Mouse (Mus musculus): ENCODE data around the gene Uba52. TPM values are rescaled to one million over a fixed set of nuclear protein-coding genes. Genes with fewer than 3 reads are reported as not detected.
A peak's percentile ranks its signal among the peaks of the same experiment; 100 is the strongest.

Uba52 gene
- polyA plus RNA-seq, 1 experiment from 2014 or later, result 1,091 TPM

- H3K27ac ChIP-seq (replicated peaks; ENCODE audit: low read depth, low read length), result no peak within 1 kb of the TSS; the same call in 1 of the 2 replicates
Measured at GRCm38 (mm10) chr8:70486941-70487520, 23.6 kb downstream of the Uba52 start, which contains the start of gene Tmem59l. Tmem59l (minus strand) TSS chr8:70487358.

DNA sequence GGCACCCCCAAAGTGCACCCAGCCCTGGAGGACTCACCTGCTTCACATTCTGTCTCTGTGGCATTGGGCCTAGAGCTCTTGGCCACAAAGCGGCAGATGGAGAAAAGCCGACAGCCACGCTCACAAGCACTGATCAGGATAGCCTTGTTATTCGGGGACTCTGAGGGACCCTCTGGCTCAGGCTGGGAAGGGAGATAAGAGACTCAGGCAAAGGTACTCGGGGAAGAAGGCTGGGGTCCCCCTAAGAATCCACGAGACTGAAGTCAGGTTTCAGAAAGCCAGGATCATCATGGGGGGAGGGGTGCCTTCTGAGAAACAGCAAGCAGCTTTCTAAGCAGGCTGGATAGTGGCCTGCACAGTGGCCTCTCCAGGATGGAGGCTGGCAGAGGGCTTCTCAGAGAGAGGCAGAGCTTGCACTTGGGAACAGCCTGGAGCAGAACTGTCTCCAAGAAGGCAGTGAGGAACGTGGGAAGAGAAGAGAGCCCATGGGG, 24.4 kb downstream of the Uba52 start:
- Histone ChIP-seq H3K27ac (replicated peaks; ENCODE audit: low read depth, low read length) (no peak overlapping the region), H3K4me2 (ENCODE audit: low read depth, low read length) (0 out of 2 replicates have a peak overlapping the region, but pooled peaks have one; percentile 55), H3K27me3 (replicated peaks; ENCODE audit: control insufficient read depth, insufficient read depth, low read length) (peaks cover 56% of the 10 kb centered on the region), H3K9me3 (ENCODE audit: control insufficient read depth, low read length) (no peaks in the 10 kb centered on the region), H3K4me3 (ENCODE audit: low read depth, low read length) (no peak overlapping the region), H3K36me3 (ENCODE audit: control insufficient read depth, insufficient read depth, low read length) (no peaks in the 10 kb centered on the region), H3K4me1 (ENCODE audit: control insufficient read depth, insufficient read depth, low read length) (peaks cover 37% of the 10 kb centered on the region), H3K9ac (ENCODE audit: low read depth, low read length) (0 out of 2 replicates have a peak overlapping the region, but pooled peaks have one; percentile 60)
- 44% methylated on average over 7 of the region's 7 CpGs for WGBS
- ATAC-seq (ENCODE audit: low read depth), result no peak
- no peak for DNase-seq (ENCODE audit: low spot score)

More at GRCm38 (mm10) chr8:70486941-70487520, 23.6 kb downstream of the Uba52 start, which contains the start of gene Tmem59l:
- H3K4me2 ChIP-seq (ENCODE audit: low read depth, low read length), result peak within 1 kb of the TSS; percentile 69
- H3K4me1 ChIP-seq (ENCODE audit: control insufficient read depth, insufficient read depth, low read length), result peaks cover 44% of the 10 kb centered on the region
- DNase-seq (ENCODE audit: low spot score) (no peak), ATAC-seq (ENCODE audit: low read depth) (no peak)
- H3K4me3 ChIP-seq (ENCODE audit: low read depth, low read length), result peak within 1 kb of the TSS; percentile 33
- 5% methylated on average over 31 of the region's 33 CpGs for WGBS
- H3K36me3 ChIP-seq (ENCODE audit: control insufficient read depth, insufficient read depth, low read length), result no peaks in the 10 kb centered on the region
- peaks cover 64% of the 10 kb centered on the region for H3K27me3 ChIP-seq (replicated peaks; ENCODE audit: control insufficient read depth, insufficient read depth, low read length)
- no peaks in the 10 kb centered on the region for H3K9me3 ChIP-seq (ENCODE audit: control insufficient read depth, low read length)
- H3K9ac ChIP-seq (ENCODE audit: low read depth, low read length), result peak within 1 kb of the TSS; percentile 60

DNA sequence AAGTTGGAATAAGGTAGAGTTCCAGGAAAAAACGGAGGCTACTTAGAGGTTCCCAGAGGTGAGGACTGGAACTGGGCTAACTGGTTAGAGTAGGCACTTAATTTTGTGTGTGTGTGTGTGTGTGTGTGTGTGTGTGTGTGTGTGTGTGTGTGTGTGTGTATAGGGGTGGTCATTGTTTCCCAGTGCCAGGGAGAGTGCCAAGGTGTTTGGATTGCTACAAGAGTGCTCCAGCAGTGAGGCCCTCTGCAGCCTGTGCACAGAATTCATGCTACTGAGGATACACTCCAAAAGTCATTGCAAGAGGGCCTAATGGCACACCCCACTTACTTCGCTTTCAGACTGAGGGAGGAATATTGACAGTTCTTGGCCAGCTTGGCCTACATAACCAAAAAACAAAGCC, 27.7 kb downstream of the Uba52 start:
- Histone ChIP-seq H3K27me3 (replicated peaks; ENCODE audit: control insufficient read depth, insufficient read depth, low read length) (peaks cover 23% of the 10 kb centered on the region), H3K9me3 (ENCODE audit: control insufficient read depth, low read length) (no peaks in the 10 kb centered on the region), H3K9ac (ENCODE audit: low read depth, low read length) (no peak overlapping the region), H3K4me1 (ENCODE audit: control insufficient read depth, insufficient read depth, low read length) (peaks cover 7% of the 10 kb centered on the region; the same call in 1 of the 2 replicates), H3K36me3 (ENCODE audit: control insufficient read depth, insufficient read depth, low read length) (no peaks in the 10 kb centered on the region), H3K4me3 (ENCODE audit: low read depth, low read length) (no peak overlapping the region), H3K4me2 (ENCODE audit: low read depth, low read length) (no peak overlapping the region), H3K27ac (replicated peaks; ENCODE audit: low read depth, low read length) (no peak overlapping the region)
- ATAC-seq (ENCODE audit: low read depth) (no peak), DNase-seq (ENCODE audit: low spot score) (no peak)
- 59% methylated on average over 2 of the region's 2 CpGs for WGBS

GRCm38 (mm10) chr8:70481908-70482307, 28.7 kb downstream of the Uba52 start:
- DNase-seq (ENCODE audit: low spot score) (no peak), ATAC-seq (ENCODE audit: low read depth) (no peak)
- no peak overlapping the region for H3K4me3 ChIP-seq (ENCODE audit: low read depth, low read length)
- H3K9me3 ChIP-seq (ENCODE audit: control insufficient read depth, low read length), result no peaks in the 10 kb centered on the region
- 77% methylated on average over 3 of the region's 3 CpGs for WGBS
- no peaks in the 10 kb centered on the region for H3K36me3 ChIP-seq (ENCODE audit: control insufficient read depth, insufficient read depth, low read length)
- H3K4me1 ChIP-seq (ENCODE audit: control insufficient read depth, insufficient read depth, low read length), result no peaks in the 10 kb centered on the region; the same call in 1 of the 2 replicates
- no peak overlapping the region for H3K9ac ChIP-seq (ENCODE audit: low read depth, low read length)
- H3K4me2 ChIP-seq (ENCODE audit: low read depth, low read length), result no peak overlapping the region
- no peak overlapping the region for H3K27ac ChIP-seq (replicated peaks; ENCODE audit: low read depth, low read length)
- peaks cover 16% of the 10 kb centered on the region; the same call in 1 of the 2 replicates for H3K27me3 ChIP-seq (replicated peaks; ENCODE audit: control insufficient read depth, insufficient read depth, low read length)

- 2% methylated on average over 20 of the region's 21 CpGs for WGBS
- Histone ChIP-seq H3K36me3 (ENCODE audit: control insufficient read depth, insufficient read depth, low read length) (0 out of 2 replicates have a peak, but pooled peaks cover 4% of the 10 kb centered on the region), H3K9me3 (ENCODE audit: control insufficient read depth, low read length) (no peaks in the 10 kb centered on the region), H3K9ac (ENCODE audit: low read depth, low read length) (no peak overlapping the region), H3K4me2 (ENCODE audit: low read depth, low read length) (peak overlapping the region; percentile 89), H3K4me1 (ENCODE audit: control insufficient read depth, insufficient read depth, low read length) (peaks cover 4% of the 10 kb centered on the region; the same call in 1 of the 2 replicates), H3K27ac (replicated peaks; ENCODE audit: low read depth, low read length) (no peak overlapping the region), H3K4me3 (ENCODE audit: low read depth, low read length) (peak overlapping the region; percentile 76), H3K27me3 (replicated peaks; ENCODE audit: control insufficient read depth, insufficient read depth, low read length) (no peaks in the 10 kb centered on the region)
- DNase-seq (ENCODE audit: low spot score) (peak; percentile 60), ATAC-seq (ENCODE audit: low read depth) (peak; percentile 27; the same call in 1 of the 2 replicates)
Measured at GRCm38 (mm10) chr8:70477269-70477982, 33.2 kb downstream of the Uba52 start.

DNA sequence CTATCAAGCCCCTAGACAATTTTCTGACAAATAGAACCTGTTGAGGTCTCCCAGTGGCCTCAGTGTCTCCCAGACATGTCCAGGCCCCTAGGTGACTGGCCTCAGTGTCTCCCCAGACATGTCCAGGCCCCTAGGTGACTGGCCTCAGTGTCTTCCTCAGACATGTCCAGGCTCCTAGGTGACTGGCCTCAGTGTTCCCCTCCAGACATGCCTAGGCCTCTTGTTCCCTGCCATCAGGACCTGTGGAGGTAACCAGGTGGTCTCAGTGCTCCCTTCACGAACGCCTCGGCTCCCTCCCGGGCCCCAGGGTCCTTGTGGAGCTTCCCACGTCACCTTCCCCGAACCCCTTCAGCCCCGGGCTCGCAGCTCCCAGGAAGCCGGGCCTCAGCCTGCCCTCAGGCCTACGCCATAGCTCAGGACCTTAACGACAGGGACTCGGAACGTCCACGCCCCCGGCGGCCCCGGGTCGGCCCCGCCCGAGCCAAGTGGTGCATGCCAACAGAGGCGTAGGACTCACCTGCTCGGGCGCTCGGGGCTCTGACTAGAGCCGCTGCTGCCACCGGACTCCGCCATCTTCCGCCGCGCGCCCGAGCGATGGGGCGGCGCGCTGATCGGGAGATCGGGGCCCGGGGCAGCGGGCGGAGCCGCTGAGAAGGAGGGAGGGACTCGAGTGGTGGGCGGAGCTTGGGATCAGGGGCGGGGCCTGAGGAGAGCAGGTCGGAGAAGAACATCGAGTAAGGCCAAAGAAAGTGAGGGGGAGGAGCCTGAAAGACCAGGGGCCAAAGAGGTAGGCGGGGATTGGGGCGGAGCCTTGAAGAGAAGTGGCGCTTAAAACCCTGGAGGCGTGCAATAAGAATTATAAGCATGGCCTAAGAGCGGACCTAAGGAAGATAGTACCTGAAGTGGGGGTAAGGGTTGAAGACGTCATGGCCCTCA, 34.0 kb downstream of the Uba52 start, which contains the start of gene Klhl26:
Klhl26 (minus strand) TSS at position 636 of the 936 bp plus-strand sequence.
- Histone ChIP-seq H3K27me3 (replicated peaks; ENCODE audit: control insufficient read depth, insufficient read depth, low read length) (no peaks in the 10 kb centered on the region), H3K9ac (ENCODE audit: low read depth, low read length) (peak within 1 kb of the TSS; percentile 93), H3K36me3 (ENCODE audit: control insufficient read depth, insufficient read depth, low read length) (0 out of 2 replicates have a peak, but pooled peaks cover 5% of the 10 kb centered on the region), H3K27ac (replicated peaks; ENCODE audit: low read depth, low read length) (0 out of 2 replicates have a peak within 1 kb of the TSS, but pooled peaks have one; percentile 28), H3K9me3 (ENCODE audit: control insufficient read depth, low read length) (no peaks in the 10 kb centered on the region), H3K4me2 (ENCODE audit: low read depth, low read length) (peak within 1 kb of the TSS; percentile 89), H3K4me1 (ENCODE audit: control insufficient read depth, insufficient read depth, low read length) (peaks cover 4% of the 10 kb centered on the region; the same call in 1 of the 2 replicates), H3K4me3 (ENCODE audit: low read depth, low read length) (peak within 1 kb of the TSS; percentile 76)
- WGBS, result 1% methylated on average over 48 of the region's 53 CpGs
- peak; percentile 94 for ATAC-seq (ENCODE audit: low read depth)
- peak; percentile 96 for DNase-seq (ENCODE audit: low spot score)

DNA sequence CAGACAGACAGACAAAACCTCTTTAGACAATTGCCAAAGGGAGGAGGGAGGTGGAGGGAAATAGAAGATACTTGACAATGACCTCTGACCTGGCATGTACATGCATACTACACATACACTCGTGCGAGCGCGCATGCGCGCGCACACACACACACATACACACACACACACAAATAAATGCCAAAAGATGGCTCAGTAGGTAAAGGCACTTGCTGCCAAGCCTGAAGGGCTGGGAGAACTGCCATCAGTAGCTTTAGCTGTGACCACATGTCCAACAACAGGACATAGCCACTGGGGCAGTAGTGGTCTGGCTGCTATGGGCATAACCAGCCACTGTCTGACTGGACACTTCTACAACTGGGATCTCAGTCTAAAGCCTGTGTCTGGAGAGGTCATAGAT, 38.7 kb downstream of the Uba52 start:
- no peak for DNase-seq (ENCODE audit: low spot score)
- no peaks in the 10 kb centered on the region for H3K27me3 ChIP-seq (replicated peaks; ENCODE audit: control insufficient read depth, insufficient read depth, low read length)
- 0 out of 2 replicates have a peak, but pooled peaks cover 4% of the 10 kb centered on the region for H3K4me1 ChIP-seq (ENCODE audit: control insufficient read depth, insufficient read depth, low read length)
- H3K9ac ChIP-seq (ENCODE audit: low read depth, low read length), result no peak overlapping the region
- H3K27ac ChIP-seq (replicated peaks; ENCODE audit: low read depth, low read length), result no peak overlapping the region
- H3K9me3 ChIP-seq (ENCODE audit: control insufficient read depth, low read length), result no peaks in the 10 kb centered on the region
- no peak overlapping the region for H3K4me2 ChIP-seq (ENCODE audit: low read depth, low read length)
- 0 out of 2 replicates have a peak, but pooled peaks cover 10% of the 10 kb centered on the region for H3K36me3 ChIP-seq (ENCODE audit: control insufficient read depth, insufficient read depth, low read length)
- ATAC-seq (ENCODE audit: low read depth), result no peak
- H3K4me3 ChIP-seq (ENCODE audit: low read depth, low read length), result no peak overlapping the region
- 97% methylated on average over 7 of the region's 7 CpGs for WGBS

DNA sequence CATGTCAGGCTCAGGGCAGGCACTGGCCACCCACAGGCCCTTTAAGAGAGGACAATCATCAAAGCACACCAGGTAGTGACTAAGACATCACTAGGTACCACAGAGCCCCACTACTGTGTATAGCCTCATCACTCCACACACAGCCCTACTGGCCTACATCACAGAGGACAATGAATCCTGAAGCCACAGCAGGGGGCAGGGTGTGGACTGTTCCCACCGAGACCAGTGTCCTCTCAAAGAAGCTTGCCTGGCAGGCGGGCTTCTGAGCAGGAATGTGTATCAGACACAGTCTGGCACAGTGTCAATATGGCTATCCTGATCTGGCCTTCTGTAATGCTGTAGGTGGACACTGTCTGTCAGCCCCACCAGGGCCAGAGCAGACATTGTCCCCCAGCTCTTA, 40.7 kb downstream of the Uba52 start:
- Histone ChIP-seq H3K27me3 (replicated peaks; ENCODE audit: control insufficient read depth, insufficient read depth, low read length) (no peaks in the 10 kb centered on the region), H3K36me3 (ENCODE audit: control insufficient read depth, insufficient read depth, low read length) (0 out of 2 replicates have a peak, but pooled peaks cover 10% of the 10 kb centered on the region), H3K4me1 (ENCODE audit: control insufficient read depth, insufficient read depth, low read length) (no peaks in the 10 kb centered on the region), H3K9ac (ENCODE audit: low read depth, low read length) (no peak overlapping the region), H3K4me2 (ENCODE audit: low read depth, low read length) (no peak overlapping the region), H3K9me3 (ENCODE audit: control insufficient read depth, low read length) (no peaks in the 10 kb centered on the region), H3K4me3 (ENCODE audit: low read depth, low read length) (no peak overlapping the region), H3K27ac (replicated peaks; ENCODE audit: low read depth, low read length) (no peak overlapping the region)
- DNase-seq (ENCODE audit: low spot score) (no peak), ATAC-seq (ENCODE audit: low read depth) (no peak)
- 76% methylated on average over 2 of the region's 2 CpGs for whole genome bisulfite sequencing
